Mouse (Mus musculus) embryonic facial prominence, embryonic 13.5 days (tissue): Measurements from ENCODE around the gene Galc. TPM values are rescaled to one million over a fixed set of nuclear protein-coding genes. Genes with fewer than 3 reads are reported as not detected.

ENCODE experiments used
- ATAC-seq: fragments of 200-750 bp; cut with Nextera tagmentation; 2 replicates; pipeline ENCODE4 v1.8.0; 2017; ENCODE audit warnings: low read depth; ENCODE audit not compliant: insufficient number of reproducible peaks, insufficient read depth, low FRiP score, low TSS enrichment
- H3K27ac ChIP-seq: fragments of 300-500 bp; sonication (generic); 2 replicates; pipeline ENCODE4 v1.5.1; 2015; ENCODE audit warnings: moderate library complexity, mild to moderate bottlenecking, inconsistent platforms
- H3K27me3 ChIP-seq: fragments of 300-500 bp; sonication (generic); 2 replicates; pipeline ENCODE4 v1.6.1; 2015; ENCODE audit warnings: mild to moderate bottlenecking, inconsistent platforms
- H3K36me3 ChIP-seq: fragments of 300-500 bp; sonication (generic); 2 replicates; pipeline ENCODE4 v1.6.1; 2015; ENCODE audit warnings: mild to moderate bottlenecking, inconsistent platforms
- H3K4me1 ChIP-seq: fragments of 300-500 bp; sonication (generic); 2 replicates; pipeline ENCODE4 v1.6.1; 2015; ENCODE audit warnings: inconsistent platforms
- H3K4me2 ChIP-seq: fragments of 300-500 bp; sonication (generic); 2 replicates; pipeline ENCODE4 v1.6.1; 2015; ENCODE audit warnings: moderate library complexity, mild to moderate bottlenecking, inconsistent platforms
- H3K4me3 ChIP-seq: fragments of 300-500 bp; sonication (generic); 2 replicates; pipeline ENCODE4 v1.5.1; 2015; ENCODE audit warnings: mild to moderate bottlenecking, inconsistent platforms
- H3K9ac ChIP-seq: fragments of 300-500 bp; sonication (generic); 2 replicates; pipeline ENCODE4 v1.6.1; 2015; ENCODE audit warnings: mild to moderate bottlenecking, inconsistent platforms
- H3K9me3 ChIP-seq: fragments of 300-500 bp; sonication (generic); 2 replicates; pipeline ENCODE4 v1.6.1; 2016; ENCODE audit warnings: inconsistent platforms
- WGBS: fragments of 180-500 bp; shearing (Covaris S2); methylation state at CpG from one replicate; pipeline ENCODE4 v1.1.7; 2015; ENCODE audit warnings: mixed read lengths; 5-methylcytosine and 5-hydroxymethylcytosine counted together
- polyA plus RNA-seq: library from polyadenylated mRNA; unstranded; fragments of >200 nt; fragmentation: Nextera tagmentation; extraction: Ambion mirVana; gene quantifications from 2 replicates; pipeline ENCODE4 v1.2.1, GENCODE M21; 2015

Galc gene
- polyA plus RNA-seq: 8.0 and 8.3 TPM in 2 replicates

- peak; percentile 87 for ATAC-seq
- Histone ChIP-seq H3K4me2 (peak within 1 kb of the TSS; percentile 68), H3K36me3 (no peaks in the 10 kb centered on the region), H3K9ac (peak within 1 kb of the TSS; percentile 93), H3K4me3 (peak within 1 kb of the TSS; percentile 80), H3K27me3 (no peaks in the 10 kb centered on the region), H3K27ac (peak within 1 kb of the TSS; percentile 93), H3K4me1 (peaks cover 8% of the 10 kb centered on the region; the same call in 1 of the 2 replicates), H3K9me3 (no peaks in the 10 kb centered on the region)
- under 1% methylated on average over 74 of the region's 76 CpGs for WGBS
Observed at GRCm38 (mm10) chr12:98258845-98259517, at the start of gene Galc. Gene Galc, minus strand, starts transcription at chr12:98259459.

GRCm38 (mm10) chr12:98307179-98307915, 48.1 kb upstream of the Galc start:
- 85% methylated on average over 7 of the region's 7 CpGs for WGBS
- H3K4me1 ChIP-seq: no peaks in the 10 kb centered on the region
- no peak overlapping the region for H3K4me2 ChIP-seq
- H3K9ac ChIP-seq: no peak overlapping the region
- H3K9me3 ChIP-seq: no peaks in the 10 kb centered on the region
- no peak for ATAC-seq
- H3K36me3 ChIP-seq: no peaks in the 10 kb centered on the region
- H3K27me3 ChIP-seq: no peaks in the 10 kb centered on the region
- no peak overlapping the region for H3K4me3 ChIP-seq
- no peak overlapping the region for H3K27ac ChIP-seq

- WGBS: 87% methylated on average over 1 of the region's 1 CpGs
- H3K27ac ChIP-seq: no peak overlapping the region
- no peaks in the 10 kb centered on the region for H3K27me3 ChIP-seq
- no peaks in the 10 kb centered on the region for H3K36me3 ChIP-seq
- no peaks in the 10 kb centered on the region for H3K9me3 ChIP-seq
- no peak for ATAC-seq
- H3K4me3 ChIP-seq: no peak overlapping the region
- H3K4me1 ChIP-seq: no peaks in the 10 kb centered on the region
- no peak overlapping the region for H3K4me2 ChIP-seq
- H3K9ac ChIP-seq: no peak overlapping the region
Observed at GRCm38 (mm10) chr12:98303013-98303412, 43.8 kb upstream of the Galc start.

GRCm38 (mm10) chr12:98301980-98302379, 42.7 kb upstream of the Galc start:
- Histone ChIP-seq H3K4me3 (no peak overlapping the region), H3K9ac (no peak overlapping the region), H3K9me3 (no peaks in the 10 kb centered on the region), H3K27ac (no peak overlapping the region), H3K4me1 (no peaks in the 10 kb centered on the region), H3K36me3 (no peaks in the 10 kb centered on the region), H3K4me2 (no peak overlapping the region), H3K27me3 (no peaks in the 10 kb centered on the region)
- 84% methylated on average over 5 of the region's 5 CpGs for WGBS
- no peak for ATAC-seq

GRCm38 (mm10) chr12:98294241-98294640, 35.0 kb upstream of the Galc start:
- ATAC-seq: no peak
- Histone ChIP-seq H3K9me3 (no peaks in the 10 kb centered on the region), H3K9ac (no peak overlapping the region), H3K36me3 (no peaks in the 10 kb centered on the region), H3K27ac (no peak overlapping the region), H3K4me1 (no peaks in the 10 kb centered on the region), H3K27me3 (no peaks in the 10 kb centered on the region), H3K4me2 (no peak overlapping the region), H3K4me3 (no peak overlapping the region)
- WGBS: 89% methylated on average over 2 of the region's 2 CpGs

- H3K4me2 ChIP-seq: no peak overlapping the region
- H3K4me1 ChIP-seq: no peaks in the 10 kb centered on the region
- no peaks in the 10 kb centered on the region for H3K27me3 ChIP-seq
- H3K9ac ChIP-seq: no peak overlapping the region
- H3K36me3 ChIP-seq: no peaks in the 10 kb centered on the region
- no peaks in the 10 kb centered on the region for H3K9me3 ChIP-seq
- H3K27ac ChIP-seq: no peak overlapping the region
- 76% methylated on average over 4 of the region's 4 CpGs for WGBS
- H3K4me3 ChIP-seq: no peak overlapping the region
- no peak for ATAC-seq
Observed at GRCm38 (mm10) chr12:98292278-98292677, 33.0 kb upstream of the Galc start.

GRCm38 (mm10) chr12:98290475-98290874, 31.2 kb upstream of the Galc start:
- Histone ChIP-seq H3K4me1 (no peaks in the 10 kb centered on the region), H3K27me3 (no peaks in the 10 kb centered on the region), H3K36me3 (no peaks in the 10 kb centered on the region), H3K27ac (no peak overlapping the region), H3K4me2 (no peak overlapping the region), H3K9ac (no peak overlapping the region), H3K9me3 (no peaks in the 10 kb centered on the region), H3K4me3 (no peak overlapping the region)
- ATAC-seq: no peak
- 77% methylated on average over 3 of the region's 3 CpGs for WGBS

- Histone ChIP-seq H3K4me1 (peaks cover 10% of the 10 kb centered on the region), H3K4me2 (no peak overlapping the region), H3K27ac (no peak overlapping the region), H3K9me3 (no peaks in the 10 kb centered on the region), H3K9ac (no peak overlapping the region), H3K4me3 (no peak overlapping the region), H3K27me3 (no peaks in the 10 kb centered on the region), H3K36me3 (no peaks in the 10 kb centered on the region)
- WGBS: 62% methylated on average over 3 of the region's 3 CpGs
- ATAC-seq: no peak
Observed at GRCm38 (mm10) chr12:98284477-98284876, 25.2 kb upstream of the Galc start.

GRCm38 (mm10) chr12:98283487-98283860, 24.2 kb upstream of the Galc start:
- 40% methylated on average over 3 of the region's 3 CpGs for WGBS
- Histone ChIP-seq H3K4me3 (no peak overlapping the region), H3K9ac (no peak overlapping the region), H3K4me2 (no peak overlapping the region), H3K9me3 (no peaks in the 10 kb centered on the region), H3K36me3 (no peaks in the 10 kb centered on the region), H3K27me3 (no peaks in the 10 kb centered on the region), H3K27ac (no peak overlapping the region), H3K4me1 (peaks cover 10% of the 10 kb centered on the region)
- ATAC-seq: no peak

- H3K27ac ChIP-seq: no peak overlapping the region
- no peak for ATAC-seq
- H3K9ac ChIP-seq: no peak overlapping the region
- H3K4me3 ChIP-seq: no peak overlapping the region
- H3K4me2 ChIP-seq: no peak overlapping the region
- H3K9me3 ChIP-seq: no peaks in the 10 kb centered on the region
- no peaks in the 10 kb centered on the region for H3K27me3 ChIP-seq
- peaks cover 10% of the 10 kb centered on the region for H3K4me1 ChIP-seq
- H3K36me3 ChIP-seq: no peaks in the 10 kb centered on the region
- 66% methylated on average over 14 of the region's 14 CpGs for WGBS
Observed at GRCm38 (mm10) chr12:98282776-98283486, 23.7 kb upstream of the Galc start.

GRCm38 (mm10) chr12:98280996-98281395, 21.7 kb upstream of the Galc start:
- no peak overlapping the region for H3K27ac ChIP-seq
- H3K4me1 ChIP-seq: peaks cover 10% of the 10 kb centered on the region
- H3K9me3 ChIP-seq: no peaks in the 10 kb centered on the region
- H3K36me3 ChIP-seq: no peaks in the 10 kb centered on the region
- 61% methylated on average over 8 of the region's 8 CpGs for WGBS
- no peak overlapping the region for H3K4me2 ChIP-seq
- ATAC-seq: no peak
- H3K4me3 ChIP-seq: no peak overlapping the region
- H3K9ac ChIP-seq: no peak overlapping the region
- no peaks in the 10 kb centered on the region for H3K27me3 ChIP-seq
